9 mouse cellular contexts compared by ENCODE assay signal in genomic region chr1:24033759-24034423, GRCm38 (mm10). TPM values are rescaled to one million over a fixed set of nuclear protein-coding genes. Genes with fewer than 3 reads are reported as not detected.
DNase-seq lines count a peak whose midpoint lies in the region; ATAC-seq and TF ChIP-seq lines count a peak whose summit lies in the region.
"Had no signal": no experiment of that assay in that cellular context is flagged by ENCODE, and none has a peak within 500 bp of the region (broad histone marks: within the 10 kb centered on the region; RNA-seq: fewer than 3 reads in every experiment).

No protein-coding gene starts in this region.

- in situ Hi-C loops in CH12.LX (cut with MboI; ENCODE audit: low pct_ligation_motif_present, low pct_unique_long_range_greater_than_20kb, low sequenced_read_pairs): loop anchor here (25.0 kb wide), 1 partner anchor 103 kb away; no protein-coding TSS in a partner anchor

- no peak overlapping the region for H3K4me2 ChIP-seq in kidney, postnatal 0 days (ENCODE audit: low read length)
- H3K4me2 ChIP-seq in CH12.LX (ENCODE audit: insufficient read depth, low read depth, poor library complexity, severe bottlenecking): no peak overlapping the region

- TF ChIP-seq CTCF in kidney, postnatal 0 days (IDR thresholded peaks at IDR 0.05; ENCODE audit: low read depth): peak; percentile 57
- peak in 1 of 2 experiments; percentile 79; a peak in 2 of 4 replicates for TF ChIP-seq CTCF in CH12.LX (conservative IDR thresholded peaks at IDR 0.05 in 1 of 2, IDR thresholded peaks at IDR 0.05 in 1 of 2; ENCODE audit: low read depth in 2 of 2, low read length in 2 of 2)

- ATAC-seq in kidney, postnatal 0 days (replicated peaks; ENCODE audit: low FRiP score, low read depth): no peak
- peak; percentile 75 for ATAC-seq in inflammation-experienced regulatory T-cells, adult 6 months

- H3K9ac ChIP-seq in kidney, postnatal 0 days (ENCODE audit: low read depth, low read length): no peak overlapping the region
- no peak overlapping the region for H3K9ac ChIP-seq in CH12.LX (ENCODE audit: insufficient read depth, low read depth)

- no peak overlapping the region for H3K4me3 ChIP-seq in kidney, postnatal 0 days (replicated peaks; ENCODE audit: low read depth, low read length)
- H3K4me3 ChIP-seq in CH12.LX (replicated peaks in 1 of 3; ENCODE audit: low read depth in 2 of 3, low read length in 2 of 3, poor library complexity in 1 of 3): no peak overlapping the region

- WGBS in kidney, postnatal 0 days: 84% methylated on average over 2 of the region's 2 CpGs

- H3K79me2 ChIP-seq in CH12.LX (replicated peaks; ENCODE audit: control insufficient read depth, extremely low read depth, insufficient read depth, poor library complexity, severe bottlenecking): no peaks in the 10 kb centered on the region

- dilution Hi-C loops in CH12.LX (cut with MboI; ENCODE audit: extremely low pct_ligation_motif_present, extremely low pct_unique_long_range_greater_than_20kb, low sequenced_read_pairs): no loop called here

- TF ChIP-seq EP300 in CH12.LX (IDR thresholded peaks at IDR 0.05; ENCODE audit: low read length): no peak

- DNase-seq in kidney, postnatal 0 days (ENCODE audit: low spot score): peak; percentile 14
- DNase-seq in kidney, postnatal 36 days: no peak
- peak; percentile 44 for DNase-seq in A20 (ENCODE audit: low read depth, low spot score)
- peak; percentile 35 for DNase-seq in CH12.LX (ENCODE audit: extremely low read depth)
- no peak for DNase-seq in urinary bladder, postnatal 25 days (ENCODE audit: low spot score)
- DNase-seq in right cerebral cortex, postnatal 4 days: no peak
- no peak for DNase-seq in kidney, adult 8-10 months
- DNase-seq: cerebellum, postnatal 36 days had no signal

- H3K27ac ChIP-seq in kidney, postnatal 0 days: no peak overlapping the region
- H3K27ac ChIP-seq in CH12.LX (ENCODE audit: insufficient read depth, low read depth): no peak overlapping the region

- peak; percentile 92 for TF ChIP-seq RAD21 in CH12.LX (IDR thresholded peaks at IDR 0.05; ENCODE audit: low read depth, low read length)

- H3K9me3 ChIP-seq in kidney, postnatal 0 days (replicated peaks; ENCODE audit: low read length): no peaks in the 10 kb centered on the region
- no peaks in the 10 kb centered on the region for H3K9me3 ChIP-seq in CH12.LX (replicated peaks; ENCODE audit: low read length)

- peaks cover 12% of the 10 kb centered on the region for H3K36me3 ChIP-seq in kidney, postnatal 0 days (ENCODE audit: insufficient read depth, low read length)
- H3K36me3 ChIP-seq in CH12.LX (replicated peaks in 1 of 2; ENCODE audit: control insufficient read depth in 1 of 2, insufficient read depth in 1 of 2, low read length in 1 of 2): no peaks in the 10 kb centered on the region

- no peaks in the 10 kb centered on the region for H3K4me1 ChIP-seq in kidney, postnatal 0 days (replicated peaks; ENCODE audit: insufficient read depth, low read length)
- H3K4me1 ChIP-seq in CH12.LX (ENCODE audit: control insufficient read depth in 1 of 2, insufficient read depth in 2 of 2): peaks cover 0 to 3% of the 10 kb centered on the region in 2 experiments; a peak in 2 of 4 replicates

- H3K27me3 ChIP-seq in kidney, postnatal 0 days (ENCODE audit: insufficient read depth, low read length): no peaks in the 10 kb centered on the region
- no peaks in the 10 kb centered on the region for H3K27me3 ChIP-seq in CH12.LX (replicated peaks)

- no peak for TF ChIP-seq POLR2A in CH12.LX (IDR thresholded peaks at IDR 0.05; ENCODE audit: low read depth, low read length)

TF ChIP-seq in CH12.LX, 34 proteins besides CTCF, POLR2A, EP300 and RAD21:
- TF ChIP-seq SMC3 (IDR thresholded peaks at IDR 0.05; ENCODE audit: low read depth, low read length) (peak; percentile 84), ZKSCAN1 (IDR thresholded peaks at IDR 0.05; ENCODE audit: borderline replicate concordance, low read depth, low read length) (no peak), USF2 (conservative IDR thresholded peaks at IDR 0.05; ENCODE audit: low read depth, low read length) (no peak), NRF1 (IDR thresholded peaks at IDR 0.05; ENCODE audit: low read depth, low read length) (no peak), E2F4 (IDR thresholded peaks at IDR 0.05; ENCODE audit: insufficient replicate concordance, low read depth, low read length) (no peak), JUND (conservative IDR thresholded peaks at IDR 0.05; ENCODE audit: low read depth, low read length) (no peak), JUN (IDR thresholded peaks at IDR 0.05; ENCODE audit: insufficient read depth, low read depth, low read length) (no peak), UBTF (IDR thresholded peaks at IDR 0.05; ENCODE audit: low read depth, low read length) (no peak), SIN3A (IDR thresholded peaks at IDR 0.05; ENCODE audit: low read length) (no peak), MEF2A (IDR thresholded peaks at IDR 0.05; ENCODE audit: borderline replicate concordance, low read depth, low read length) (no peak), ZC3H11A (IDR thresholded peaks at IDR 0.05; ENCODE audit: low read depth, low read length) (peak; percentile 57; the same call in 1 of the 2 replicates), CHD1 (IDR thresholded peaks at IDR 0.05; ENCODE audit: low read depth, low read length) (no peak), MAX (IDR thresholded peaks at IDR 0.05; ENCODE audit: low read length) (no peak), MXI1 (IDR thresholded peaks at IDR 0.05; ENCODE audit: low read depth, low read length) (no peak), IRF4 (IDR thresholded peaks at IDR 0.05; ENCODE audit: low read depth, low read length) (no peak), MAZ (IDR thresholded peaks at IDR 0.05; ENCODE audit: low read depth, low read length) (no peak), ZNF384 (IDR thresholded peaks at IDR 0.05; ENCODE audit: low read depth, low read length) (no peak), ELF1 (IDR thresholded peaks at IDR 0.05; ENCODE audit: low read depth, low read length) (no peak)
TF ChIP-seq in CH12.LX: peak in this region for 2.

RNA-seq across cellular contexts. Expression of gene Sdhaf4, which starts 28.4 kb away (rescaled TPM):
- polyA plus RNA-seq in kidney, postnatal 0 days (2015; fragmentation: Nextera tagmentation; extraction: Ambion mirVana): 115 and 134 TPM in 2 replicates
- 40.7 and 43.4 TPM in 2 replicates for total RNA-seq in CH12.LX (2012; rRNA removed)
- 72.9 and 79.6 TPM in 2 replicates for total RNA-seq in CH12.LX (2014; rRNA removed)
- polyA plus RNA-seq in CH12.LX (2012; ENCODE audit: insufficient read length, low read depth): 20.9 and 24.8 TPM in 2 replicates
- polyA plus RNA-seq in inflammation-experienced regulatory T-cells, adult 6 months (2017; shearing (Covaris generic)): 10 to 100 TPM; 83.4 to 98.8 (median 83.7) TPM

Comparison
In these comparisons a context has a peak if more than half of its experiments do, and no peak if none do; other contexts are left out.
1. DNase-seq: peak in kidney, postnatal 0 days (single experiment), A20 (single experiment) and CH12.LX (single experiment); none in kidney, postnatal 36 days (0 of 2), urinary bladder, postnatal 25 days (single experiment), right cerebral cortex, postnatal 4 days (single experiment) and kidney, adult 8-10 months (0 of 2).